Mouse (Mus musculus): Measurements from ENCODE around the gene Ror1.
A peak's percentile ranks its signal among the peaks of the same experiment; 100 is the strongest.

Gene Ror1

DNA sequence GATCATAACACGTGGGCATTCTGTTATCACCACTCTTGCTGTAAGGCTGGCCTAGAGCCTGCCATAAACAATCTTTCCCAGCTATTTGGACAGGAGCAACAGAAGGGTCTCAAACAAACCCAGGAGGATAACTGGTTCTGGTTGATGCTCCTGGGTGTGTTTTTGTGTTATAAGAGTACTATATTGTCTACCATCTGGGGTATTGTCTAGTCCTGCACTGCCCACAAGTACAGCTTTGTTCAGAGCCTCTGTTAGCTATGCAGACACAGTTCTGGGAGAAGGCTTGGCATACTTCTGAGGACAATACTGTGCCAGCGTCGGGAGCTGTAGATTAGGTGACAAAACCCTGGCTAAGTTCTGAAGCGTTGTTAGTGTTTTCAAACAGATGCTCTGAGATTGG lies 113.5 kb downstream of the Ror1 start:
- no peak for DNase-seq (ENCODE audit: low read depth, low spot score)

DNA sequence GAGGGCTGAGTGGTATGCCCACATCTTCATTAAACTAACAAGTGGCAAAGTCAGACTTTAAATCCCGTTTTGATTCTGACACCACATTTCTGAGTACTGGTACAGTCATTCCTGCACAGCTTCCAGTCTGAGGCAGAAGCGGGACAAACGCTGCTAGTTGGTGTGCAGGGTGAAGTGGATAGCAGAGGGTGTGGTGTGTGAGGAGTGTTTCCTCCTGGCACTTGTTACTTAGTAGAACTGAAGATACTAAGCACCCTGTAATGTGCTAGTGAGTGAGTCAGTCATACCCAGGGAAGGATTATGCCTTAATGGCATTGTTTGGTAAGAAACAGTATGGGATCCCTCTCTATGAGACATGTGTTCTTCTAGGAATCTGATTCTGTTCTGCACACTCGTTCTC lies 115.7 kb downstream of the Ror1 start:
- DNase-seq (ENCODE audit: low read depth, low spot score): no peak

- DNase-seq (ENCODE audit: low read depth, low spot score): peak; percentile 37
These were observed 119.0 kb downstream of the Ror1 start for GRCm38 (mm10) chr4:100214324-100215215.

GRCm38 (mm10) chr4:100216587-100216986 lies 121.0 kb downstream of the Ror1 start:
- no peak for DNase-seq (ENCODE audit: low read depth, low spot score)

DNA sequence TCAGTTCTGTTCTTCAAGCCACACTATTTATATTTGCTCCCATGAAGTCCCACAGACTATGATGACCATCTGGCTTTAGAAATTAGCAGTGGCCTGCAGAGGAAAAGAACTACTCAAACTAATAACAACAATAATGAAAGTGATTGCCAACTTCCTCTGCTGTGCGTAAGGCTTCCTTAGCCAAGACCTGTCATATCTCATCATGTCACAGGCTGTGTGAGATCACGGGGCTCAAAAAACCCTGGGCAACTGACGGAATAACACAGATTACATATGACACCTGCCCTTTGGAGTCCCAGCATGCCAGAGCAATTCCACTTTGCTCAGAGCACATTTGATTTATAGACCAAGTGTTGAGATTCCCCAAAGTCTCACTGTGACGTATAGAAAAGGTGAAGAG lies 123.4 kb downstream of the Ror1 start:
- peak; percentile 98 for DNase-seq (ENCODE audit: low read depth, low spot score)

- no peak for DNase-seq (ENCODE audit: low read depth, low spot score)
These were observed 124.0 kb downstream of the Ror1 start for GRCm38 (mm10) chr4:100219599-100219998.

DNA sequence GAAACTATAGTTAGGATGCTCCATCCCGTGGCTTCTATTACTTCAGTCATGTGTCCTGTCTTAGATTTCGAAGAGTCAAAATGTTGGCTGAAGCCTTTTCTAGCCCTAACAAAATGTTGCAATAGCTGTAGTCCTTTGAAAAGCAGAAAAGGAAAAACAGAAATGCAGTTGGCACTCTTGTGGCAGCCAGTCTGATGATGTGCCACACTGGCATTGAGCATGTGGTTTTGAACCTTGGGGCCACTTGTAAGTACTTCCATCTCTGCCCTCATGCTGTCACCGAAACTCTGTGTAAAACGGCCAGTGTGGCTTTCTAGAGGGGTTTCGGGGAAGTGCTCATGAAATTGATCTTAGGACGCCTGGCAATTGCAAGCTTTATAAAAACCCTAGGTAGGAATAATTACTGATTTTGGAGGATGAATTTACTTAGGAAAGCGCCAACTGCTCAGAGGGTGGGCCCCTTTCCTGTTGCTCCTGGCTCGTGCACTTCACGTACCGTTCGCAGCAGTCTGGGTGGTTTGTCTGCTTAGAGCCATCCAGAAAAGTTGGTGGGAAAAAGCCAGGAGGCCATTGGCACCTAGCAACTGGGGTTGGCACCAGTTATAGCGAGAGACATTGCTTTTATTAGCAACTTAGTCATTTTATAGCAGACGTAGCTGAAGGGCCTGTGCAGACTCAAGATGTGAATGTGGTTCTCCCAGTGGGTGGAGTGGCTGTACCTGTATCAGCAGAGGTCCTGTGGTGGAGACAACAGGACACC lies 126.6 kb downstream of the Ror1 start:
- peak; percentile 71 for DNase-seq (ENCODE audit: low read depth, low spot score)

- DNase-seq (ENCODE audit: low read depth, low spot score): no peak
These were observed 127.9 kb downstream of the Ror1 start for GRCm38 (mm10) chr4:100223532-100223931.

DNA sequence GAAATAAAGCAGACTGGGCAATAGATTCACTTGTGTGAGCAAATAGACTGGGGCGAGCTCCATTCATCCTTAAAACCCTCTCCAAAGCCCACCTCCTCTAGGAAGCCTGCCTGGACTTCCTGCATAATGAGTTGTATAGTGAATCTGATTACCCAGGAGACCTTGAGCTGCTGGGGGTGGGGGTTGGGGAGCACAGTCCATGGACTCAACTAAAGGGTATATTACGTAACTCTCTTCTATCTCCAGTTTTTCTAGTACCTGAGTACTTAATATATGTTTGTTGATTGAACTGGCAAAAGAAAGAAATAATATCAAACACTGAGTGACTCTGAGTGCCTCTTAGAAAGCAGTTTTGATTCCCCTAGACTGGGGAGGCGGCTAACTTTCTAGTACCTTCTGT lies 128.4 kb downstream of the Ror1 start:
- no peak for DNase-seq (ENCODE audit: low read depth, low spot score)

- DNase-seq (ENCODE audit: low read depth, low spot score): peak; percentile 20
These were observed 131.0 kb downstream of the Ror1 start for GRCm38 (mm10) chr4:100226619-100227018.

- no peak for DNase-seq (ENCODE audit: low read depth, low spot score)
These were observed 132.5 kb downstream of the Ror1 start for GRCm38 (mm10) chr4:100228106-100228505.

GRCm38 (mm10) chr4:100230245-100230644 lies 134.7 kb downstream of the Ror1 start:
- DNase-seq (ENCODE audit: low read depth, low spot score): no peak

DNA sequence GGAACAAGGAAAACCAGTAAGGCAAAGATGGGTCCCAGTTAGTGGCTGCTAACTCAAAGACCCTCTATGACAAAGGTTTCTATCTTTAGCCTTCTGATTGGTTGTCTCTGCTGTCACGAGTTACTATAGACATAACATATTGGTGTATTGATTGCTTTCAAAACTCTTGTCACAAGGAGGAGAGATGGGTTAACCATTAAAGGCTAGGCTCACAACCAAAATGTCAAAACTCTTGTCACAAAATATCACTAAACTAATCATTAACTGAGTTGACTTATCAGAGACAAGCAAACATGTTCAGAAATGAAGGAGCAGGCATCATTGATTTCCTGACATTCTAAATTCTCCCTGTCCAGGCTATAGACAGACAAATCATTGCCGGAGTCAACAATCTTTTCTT lies 135.4 kb downstream of the Ror1 start:
- DNase-seq (ENCODE audit: low read depth, low spot score): no peak

DNA sequence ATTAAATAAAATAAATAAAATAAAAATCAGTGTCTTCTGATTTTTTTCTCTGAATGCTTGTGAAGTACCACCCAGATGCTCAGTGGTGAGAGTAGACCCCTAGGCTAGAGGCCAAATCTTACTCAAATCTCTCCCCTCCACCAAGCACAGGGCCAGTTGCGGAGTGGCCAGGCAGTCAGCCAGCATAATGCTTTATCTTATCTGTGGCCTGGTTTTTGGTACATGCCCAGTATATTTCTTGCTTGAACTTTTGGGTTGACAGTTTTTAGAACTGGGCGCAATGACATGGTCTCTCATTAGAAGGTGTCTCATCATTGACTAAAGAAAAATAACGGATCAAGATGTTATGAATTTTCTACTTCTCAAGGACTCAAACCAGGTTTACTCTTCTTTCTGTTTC lies 136.3 kb downstream of the Ror1 start:
- no peak for DNase-seq (ENCODE audit: low read depth, low spot score)

DNA sequence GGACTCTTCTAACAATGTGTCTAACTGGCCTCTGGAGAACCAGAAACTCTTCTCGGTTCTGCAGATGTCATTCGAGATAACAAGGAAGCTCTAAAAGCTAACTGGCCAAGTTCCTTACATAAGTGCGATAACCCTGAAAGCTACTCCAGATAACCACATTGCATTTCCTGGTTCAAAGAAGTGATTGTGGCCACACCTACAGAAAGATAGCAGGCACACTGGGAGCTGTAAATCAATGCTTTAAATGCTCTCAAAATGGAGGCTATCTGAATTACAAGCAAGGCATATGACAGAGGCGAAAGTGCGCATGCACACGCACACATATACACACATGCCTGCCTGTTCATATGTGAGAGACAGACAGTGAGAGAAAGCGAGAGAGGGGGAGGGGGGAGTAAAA lies 136.9 kb downstream of the Ror1 start:
- no peak for DNase-seq (ENCODE audit: low read depth, low spot score)

DNA sequence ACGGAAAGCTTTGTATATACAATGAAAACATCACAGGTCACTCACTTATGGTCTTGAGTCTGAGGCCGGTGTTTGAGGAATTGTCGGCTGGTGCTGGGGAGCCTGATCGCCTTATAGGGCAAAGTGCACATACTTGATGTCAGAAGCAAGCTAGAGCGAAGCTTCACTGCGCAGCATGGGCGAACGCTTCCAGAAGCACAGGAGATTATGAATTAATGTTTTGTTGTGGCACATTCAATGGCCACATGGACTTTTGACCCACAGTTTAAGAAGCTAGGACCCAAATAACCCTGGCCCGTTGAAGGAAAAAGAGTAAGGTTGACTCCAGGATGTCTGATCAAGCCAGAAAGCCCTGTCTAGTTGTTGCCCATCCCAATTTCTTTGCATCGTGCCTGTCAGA lies 138.2 kb downstream of the Ror1 start:
- no peak for DNase-seq (ENCODE audit: low read depth, low spot score)

DNA sequence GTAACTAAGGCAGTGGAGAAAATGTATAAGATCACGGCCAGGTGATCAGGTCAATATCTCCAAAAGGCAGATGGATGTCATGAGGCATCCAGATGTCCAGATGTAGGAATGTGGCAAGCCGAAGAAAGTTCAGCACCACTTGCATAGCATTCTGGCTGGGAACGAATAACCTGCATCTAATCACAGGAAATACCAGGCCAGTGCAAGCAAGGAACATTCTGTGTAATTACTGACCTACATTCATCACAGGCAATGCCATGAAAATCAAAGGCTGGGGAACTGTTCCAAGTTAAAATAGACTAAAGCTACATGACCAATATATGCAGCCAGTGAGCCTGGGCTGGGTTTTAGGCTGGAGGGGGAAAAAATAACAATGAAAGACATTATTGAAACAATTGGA lies 140.7 kb downstream of the Ror1 start:
- peak; percentile 39 for DNase-seq (ENCODE audit: low read depth, low spot score)

GRCm38 (mm10) chr4:100242061-100242756 lies 146.6 kb downstream of the Ror1 start:
- DNase-seq (ENCODE audit: low read depth, low spot score): no peak

DNA sequence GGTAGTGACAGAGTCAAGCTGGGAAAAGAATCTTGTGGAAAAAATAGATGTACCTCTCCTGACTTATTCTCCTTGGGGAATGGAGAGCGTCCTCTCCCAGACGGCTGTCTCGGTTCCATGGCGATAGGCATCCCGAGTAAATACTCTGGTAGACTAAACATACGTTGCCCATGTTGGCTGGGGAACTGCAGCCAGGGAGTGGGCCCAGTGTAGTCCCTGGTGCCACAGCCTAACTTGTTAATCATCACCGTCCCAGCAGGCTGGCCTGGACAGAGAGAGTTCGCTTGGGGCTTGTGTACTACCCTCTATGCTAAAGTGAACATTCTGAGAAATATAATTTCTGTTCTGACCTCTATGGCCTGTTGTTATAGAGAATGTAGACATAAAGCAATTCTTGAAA lies 148.7 kb downstream of the Ror1 start:
- no peak for DNase-seq (ENCODE audit: low read depth, low spot score)

DNA sequence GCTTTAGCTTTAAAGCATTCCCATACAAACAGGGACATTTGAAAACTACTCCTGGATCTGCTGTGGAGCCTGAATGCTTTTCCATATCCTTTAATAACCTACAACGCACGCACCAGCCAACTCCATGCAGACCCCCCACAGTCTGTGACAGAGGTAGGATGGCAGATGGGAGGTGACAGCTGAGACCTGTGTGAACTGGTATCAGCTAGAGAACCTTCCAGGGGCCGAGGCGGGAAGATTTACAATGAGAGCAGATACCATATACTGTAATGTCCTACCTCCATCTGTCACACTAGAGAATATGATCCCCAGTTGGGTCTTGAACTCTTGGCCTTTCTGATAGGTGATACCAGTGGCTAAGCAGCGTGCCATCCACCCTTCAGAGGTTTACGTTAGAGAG lies 149.1 kb downstream of the Ror1 start:
- DNase-seq (ENCODE audit: low read depth, low spot score): peak; percentile 12

DNA sequence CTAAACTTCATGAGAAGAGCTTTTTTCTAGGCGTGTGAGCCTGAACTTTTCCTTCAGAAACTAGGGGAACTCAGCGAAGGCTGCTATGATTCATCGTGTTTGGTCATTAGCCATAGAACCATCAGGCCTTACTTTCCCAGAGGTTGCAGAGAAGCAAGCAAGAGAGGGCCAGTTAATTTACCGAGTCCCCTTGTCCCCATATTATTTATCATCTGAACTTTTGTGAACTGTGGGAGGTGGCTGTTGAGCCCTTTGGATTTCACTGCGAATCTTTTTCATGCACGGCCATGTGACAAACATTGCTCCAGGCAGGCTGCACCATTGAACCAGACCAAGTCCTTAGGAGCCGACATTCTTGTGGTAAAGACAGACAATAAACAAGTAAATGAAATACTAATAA lies 152.2 kb downstream of the Ror1 start:
- DNase-seq (ENCODE audit: low read depth, low spot score): no peak

DNA sequence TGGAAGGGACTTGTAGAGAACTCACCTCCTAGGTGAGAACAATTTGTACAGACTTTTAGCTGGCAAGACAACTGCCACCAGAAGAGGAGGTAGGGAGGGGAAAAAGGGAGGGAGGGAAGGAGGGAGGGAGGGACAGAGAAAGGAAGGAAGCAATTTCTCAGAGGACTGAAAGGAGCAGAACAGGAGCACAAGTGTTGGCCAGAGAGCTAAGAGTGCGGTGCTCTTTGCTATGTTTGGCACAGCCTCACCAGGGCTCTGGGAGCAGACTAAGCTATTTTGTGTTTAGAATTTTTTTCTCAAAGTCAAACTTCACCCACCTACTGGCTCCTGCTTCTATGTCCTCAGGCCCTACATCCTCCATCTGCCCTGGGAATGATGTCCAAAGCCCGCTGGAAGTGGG lies 152.7 kb downstream of the Ror1 start:
- no peak for DNase-seq (ENCODE audit: low read depth, low spot score)

Measured in brain, adult 2 months (tissue).